Mouse (Mus musculus) kidney, adult 18-20 months (tissue): ENCODE measurements around the gene Cd3d.
A peak's percentile ranks its signal among the peaks of the same experiment; 100 is the strongest.
"Not testable (repeated sequence)": the region's sequence is repeated elsewhere in the genome, so short reads cannot be mapped to it uniquely, and the experiment has no call there.

ENCODE experiments used
- DNase-seq: peaks from one replicate; pipeline ENCODE4 v3.0.0; 2021

Gene Cd3d

DNA sequence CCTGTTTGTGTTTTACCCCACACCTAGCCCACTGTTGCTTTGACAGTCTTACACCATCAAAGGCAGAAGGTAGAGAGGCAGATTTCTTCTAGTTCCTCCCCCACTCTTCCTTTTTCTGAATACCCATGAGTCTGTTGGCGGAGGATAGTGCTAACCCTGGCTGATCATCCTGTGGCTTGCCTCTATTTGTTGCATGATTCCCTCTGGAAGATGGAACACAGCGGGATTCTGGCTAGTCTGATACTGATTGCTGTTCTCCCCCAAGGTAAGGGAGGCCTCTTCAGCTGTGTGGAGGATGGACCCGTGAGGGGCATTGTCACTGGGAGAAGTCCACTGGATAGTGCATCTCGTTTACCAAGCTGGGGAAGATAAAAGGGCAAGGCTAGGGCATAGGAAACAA is at the start of gene Cd3d:
Gene Cd3d, plus strand, starts transcription at position 111 of the 400 bp plus-strand sequence.
- DNase-seq = no peak

- DNase-seq = no peak
These were observed 39.8 kb upstream of the Cd3d start for GRCm38 (mm10) chr9:44941756-44942155.

GRCm38 (mm10) chr9:44942421-44942820 is 39.2 kb upstream of the Cd3d start:
- peak; percentile 14 for DNase-seq

DNA sequence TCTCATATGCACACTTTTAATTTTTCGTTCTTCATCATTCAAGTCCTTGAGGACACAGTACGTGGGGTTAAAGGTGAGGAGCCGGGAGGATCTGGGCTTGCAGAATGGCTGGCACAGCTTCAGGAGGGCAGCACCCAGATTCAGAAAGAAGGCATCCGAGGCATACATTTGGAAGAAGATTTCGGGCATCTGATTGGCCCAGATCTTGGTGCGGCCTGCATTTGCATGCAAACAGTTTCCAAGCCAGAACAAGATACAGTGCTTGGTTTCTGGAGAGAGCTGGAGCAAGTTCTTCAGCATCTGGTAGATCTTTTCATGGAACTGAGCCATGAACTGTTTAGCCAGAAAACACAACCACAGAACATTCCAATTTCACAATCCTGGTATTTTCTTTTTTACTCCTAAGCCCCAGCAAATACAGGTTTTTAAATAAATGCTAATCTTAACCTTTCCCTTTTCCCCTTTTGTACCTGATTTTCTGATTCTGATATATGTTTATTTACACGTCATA is 35.3 kb upstream of the Cd3d start:
- DNase-seq = no peak

DNA sequence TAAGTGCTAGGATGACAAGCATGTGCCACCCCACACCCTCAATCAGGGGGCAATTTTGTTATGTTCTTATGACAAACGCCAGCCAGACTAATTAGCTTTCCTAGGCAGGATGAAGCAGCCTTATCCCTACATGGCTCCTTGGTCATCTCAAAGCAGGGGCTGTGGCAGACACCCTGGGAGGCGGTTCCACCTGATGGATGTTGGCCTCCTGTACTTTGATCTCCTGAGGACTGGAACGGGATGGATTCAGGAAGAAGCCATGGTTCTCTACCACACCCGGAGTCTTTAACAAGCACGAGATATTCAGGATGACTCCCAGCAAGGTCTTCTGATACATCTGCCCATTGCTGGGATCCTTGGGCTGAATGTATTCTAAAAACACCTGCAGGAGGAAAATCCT is 33.8 kb upstream of the Cd3d start:
- DNase-seq = no peak

GRCm38 (mm10) chr9:44954432-44954831 is 27.2 kb upstream of the Cd3d start:
- no peak for DNase-seq

DNA sequence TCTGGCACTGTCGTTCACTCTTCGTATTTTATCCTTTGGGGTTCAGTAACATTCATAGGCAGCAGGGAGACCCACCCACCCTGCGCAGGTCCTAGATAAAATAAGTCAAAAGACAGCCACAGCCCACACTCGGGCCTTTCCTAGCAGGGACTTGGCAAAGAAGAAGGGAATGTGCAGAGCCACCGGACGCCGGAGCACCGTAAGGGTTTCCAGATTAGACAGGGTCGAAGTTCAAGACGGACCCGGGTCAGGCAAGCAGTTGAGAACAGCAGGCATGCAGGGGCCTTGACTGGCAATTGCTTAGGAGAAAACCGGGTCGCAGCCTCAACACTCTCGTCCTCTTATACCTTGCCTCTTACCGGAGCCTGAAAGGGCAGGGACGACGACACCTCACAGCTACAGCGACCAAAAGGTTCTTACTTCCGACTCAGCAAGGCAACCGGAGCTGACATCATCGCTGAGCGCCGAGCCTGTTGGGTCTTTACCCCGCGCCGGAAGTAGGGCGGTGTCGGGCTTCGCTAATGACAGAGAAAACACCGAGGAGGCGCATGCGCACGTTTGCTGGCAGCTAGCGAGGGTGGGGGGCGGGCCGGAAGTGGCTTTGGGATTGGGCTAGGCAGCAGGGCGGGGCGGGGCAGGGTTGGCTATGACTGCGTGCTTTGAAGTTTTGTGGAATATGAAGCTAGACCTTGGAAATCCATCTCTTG is 16.3 kb upstream of the Cd3d start, which contains the start of gene Ube4a:
Gene Ube4a, minus strand, starts transcription at position 475 of the 707 bp plus-strand sequence.
- peak; percentile 100 for DNase-seq

DNA sequence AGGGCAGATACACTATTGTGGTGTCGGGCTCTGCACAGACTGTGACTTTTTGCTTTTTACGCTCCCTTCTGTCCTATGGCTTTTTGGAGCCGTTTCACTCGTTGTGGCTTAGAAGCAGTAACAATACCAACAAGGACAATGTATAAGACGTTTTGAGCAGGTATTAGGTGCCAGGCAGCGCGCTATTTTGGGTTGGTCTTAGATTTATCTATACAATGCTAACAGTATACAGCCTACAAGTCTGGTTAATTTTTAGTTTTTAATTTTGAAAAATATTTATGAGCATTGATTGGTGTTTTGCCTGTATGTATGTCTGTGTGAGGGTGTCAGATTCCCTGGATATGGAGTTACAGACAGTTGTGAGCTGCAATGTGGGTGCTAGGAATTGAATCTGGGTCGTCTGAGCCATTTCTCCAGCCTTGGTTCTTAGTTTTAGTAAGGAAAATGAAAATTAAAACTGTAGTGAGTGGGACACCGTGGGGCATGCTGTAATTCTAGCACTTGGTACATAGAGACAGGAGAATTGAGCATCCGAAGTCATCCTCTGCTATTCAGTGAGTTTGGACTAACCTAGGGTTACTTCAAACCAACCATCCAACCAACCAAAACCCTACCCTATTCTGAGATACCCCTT is 15.6 kb upstream of the Cd3d start:
- DNase-seq = no peak

DNA sequence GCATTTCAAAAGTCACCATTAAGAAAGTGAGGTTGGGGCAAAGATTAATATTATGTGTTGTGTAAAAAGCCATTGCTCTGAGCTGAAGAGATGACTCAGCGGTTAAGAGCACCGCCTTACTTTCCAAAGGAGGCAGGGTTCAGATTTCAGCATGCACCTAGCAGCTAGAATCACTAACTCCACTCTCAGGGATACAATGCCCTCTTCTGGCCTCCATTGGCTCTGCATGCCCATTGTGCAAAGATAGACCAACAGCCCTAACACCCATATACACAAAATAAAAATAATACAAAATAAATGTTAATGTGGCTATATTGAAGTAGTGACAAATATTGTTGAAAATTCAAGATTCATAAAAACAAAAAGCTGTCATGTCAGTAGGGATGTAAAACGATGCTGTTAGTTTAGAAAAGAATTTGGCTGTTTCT is 14.8 kb upstream of the Cd3d start:
- DNase-seq = peak; percentile 87

DNA sequence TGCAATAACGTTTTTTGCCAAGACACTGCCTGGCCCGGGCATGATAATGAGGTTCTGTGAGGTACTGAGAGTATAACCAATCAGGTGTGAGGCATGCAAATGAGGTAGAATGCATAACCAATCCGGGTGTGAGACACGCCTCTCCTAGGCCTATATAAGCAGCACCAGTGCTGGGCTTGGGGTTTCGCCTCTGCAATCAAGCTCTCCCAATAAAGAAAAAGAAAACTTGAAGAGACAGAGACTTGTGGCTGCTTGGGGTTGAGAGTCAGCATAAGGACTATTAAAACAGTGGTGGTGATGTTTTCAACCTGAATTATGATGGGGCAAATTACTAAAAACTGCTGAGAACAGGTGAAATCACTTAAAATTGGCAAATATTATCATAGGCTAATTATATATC is 13.8 kb upstream of the Cd3d start:
- not testable (repeated sequence) for DNase-seq

DNA sequence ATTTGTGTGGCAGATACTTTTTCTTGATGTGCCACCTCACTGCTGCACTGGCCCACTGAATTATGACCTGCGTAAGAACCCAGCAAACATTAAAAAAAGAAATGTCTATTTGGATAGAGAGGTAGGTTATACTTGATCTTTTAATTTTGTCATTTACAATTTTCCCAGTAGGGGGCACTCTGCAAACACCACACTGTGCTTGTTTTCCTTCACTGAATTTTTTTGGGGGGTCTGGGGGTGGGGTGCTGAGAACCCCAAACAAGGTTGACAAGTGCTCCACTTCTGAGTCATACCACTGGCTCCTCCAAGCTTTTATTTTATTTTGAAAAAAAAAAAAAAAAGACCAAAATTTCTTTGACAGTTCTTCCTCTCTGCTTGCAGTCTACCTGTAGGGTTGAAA is 12.1 kb upstream of the Cd3d start:
- DNase-seq = no peak

DNA sequence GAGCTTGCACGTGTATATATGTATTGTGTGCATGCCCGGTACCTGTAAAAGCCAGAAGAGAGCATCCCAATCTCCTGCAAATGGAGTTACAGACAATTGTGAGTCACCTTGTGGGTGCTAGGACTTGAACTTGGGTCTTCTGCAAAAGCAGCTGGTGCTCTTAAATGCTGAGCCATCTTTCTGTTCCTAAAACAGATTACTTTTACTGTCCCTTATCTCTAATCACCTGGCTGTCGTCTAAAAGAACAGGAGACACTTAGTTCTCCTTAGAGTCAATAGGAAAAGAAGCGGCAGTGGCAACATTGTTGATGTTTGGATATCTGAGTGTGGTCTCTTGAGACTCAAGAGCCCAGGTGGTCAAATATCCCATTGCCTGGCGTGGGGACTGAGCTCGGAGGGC is 3.8 kb upstream of the Cd3d start:
- no peak for DNase-seq

- DNase-seq = no peak
These were observed 1.8 kb upstream of the Cd3d start for GRCm38 (mm10) chr9:44979806-44980205.

DNA sequence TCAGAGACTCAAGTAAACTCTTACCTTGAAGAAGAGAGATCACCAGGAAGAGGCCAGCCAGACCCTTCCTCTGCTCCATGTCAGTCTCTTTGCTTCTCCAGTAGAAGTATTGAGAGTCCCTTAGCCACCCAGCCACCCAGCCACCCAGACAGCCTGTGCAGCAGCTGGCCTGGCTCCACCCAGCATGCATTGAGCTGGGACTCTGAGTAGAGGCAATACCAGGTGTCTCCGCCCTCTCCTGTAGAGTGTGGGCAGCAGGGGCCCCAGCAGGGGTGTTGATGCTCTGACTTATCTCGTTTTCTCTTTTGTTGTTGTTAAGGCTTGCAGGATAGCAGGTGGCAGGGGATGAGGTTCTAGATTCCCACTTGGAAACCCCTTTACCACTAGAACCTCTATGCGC is 1.3 kb upstream of the Cd3d start, which contains the start of gene Cd3g:
Gene Cd3g, minus strand, starts transcription at position 190 of the 400 bp plus-strand sequence.
- no peak for DNase-seq

GRCm38 (mm10) chr9:44981104-44981503 is 482 bp upstream of the Cd3d start:
- DNase-seq = no peak

GRCm38 (mm10) chr9:44982081-44982480 is 495 bp downstream of the Cd3d start:
- DNase-seq = no peak

DNA sequence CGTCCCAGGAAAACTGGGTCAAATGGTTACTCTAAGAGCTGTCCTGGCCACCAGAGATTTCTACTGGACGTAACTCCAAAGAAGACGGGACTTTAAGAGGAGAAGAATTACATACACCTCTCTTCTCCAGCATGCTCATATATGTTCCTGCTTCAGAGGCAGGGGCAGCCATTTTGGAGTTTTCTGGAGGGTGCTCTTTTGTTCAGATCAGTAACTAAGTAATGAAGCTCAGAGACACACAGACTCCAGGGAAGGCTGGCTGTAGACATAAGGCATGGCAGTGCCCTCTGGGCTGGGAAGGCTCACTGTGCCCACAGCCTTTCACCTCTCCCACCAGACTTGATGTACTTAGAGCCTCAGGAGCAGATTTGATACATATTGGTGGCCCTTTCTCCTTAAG is 945 bp downstream of the Cd3d start:
- DNase-seq = no peak

DNA sequence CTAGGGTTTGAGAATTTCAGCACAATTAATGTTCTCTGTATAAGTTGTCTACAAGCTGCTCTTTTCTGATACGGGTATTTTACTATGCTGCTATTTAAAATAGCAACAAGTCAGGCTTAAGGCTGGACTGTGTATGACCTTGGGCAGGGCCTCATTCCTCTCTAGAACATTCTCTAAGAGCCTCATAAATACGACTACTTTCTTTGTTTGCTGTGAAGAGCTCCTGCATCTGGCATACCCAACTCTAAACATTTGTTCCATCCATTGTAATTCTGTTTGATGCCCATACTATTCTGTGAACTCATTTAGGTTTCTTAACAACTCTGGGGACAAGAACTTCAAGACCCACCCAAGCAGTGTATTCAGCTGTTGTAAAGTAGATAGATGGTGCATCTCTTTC is 1.4 kb downstream of the Cd3d start:
- no peak for DNase-seq

DNA sequence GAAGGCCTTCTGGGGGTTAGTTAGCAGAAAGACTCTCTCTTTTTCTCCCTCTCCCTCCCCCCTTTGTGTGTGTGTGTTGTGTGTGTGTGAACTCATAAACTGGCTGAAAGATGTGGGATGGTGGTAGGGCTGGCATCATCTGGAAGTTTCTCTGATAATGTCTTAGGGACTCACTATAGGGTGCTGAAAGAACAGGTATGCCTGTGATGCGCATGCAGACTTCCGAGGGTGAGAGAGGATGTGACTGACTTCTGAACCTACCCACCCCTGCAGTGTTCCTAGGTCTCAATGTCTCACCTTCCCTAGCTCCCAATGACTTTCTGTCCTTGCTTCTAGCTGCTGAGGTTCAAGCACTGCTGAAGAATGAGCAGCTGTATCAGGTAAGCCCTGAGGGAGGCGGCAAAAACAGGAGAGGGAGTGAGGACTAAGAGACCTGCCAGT is 4.2 kb downstream of the Cd3d start:
- no peak for DNase-seq

- DNase-seq = no peak
These were observed 4.7 kb downstream of the Cd3d start for GRCm38 (mm10) chr9:44986242-44986781.

DNA sequence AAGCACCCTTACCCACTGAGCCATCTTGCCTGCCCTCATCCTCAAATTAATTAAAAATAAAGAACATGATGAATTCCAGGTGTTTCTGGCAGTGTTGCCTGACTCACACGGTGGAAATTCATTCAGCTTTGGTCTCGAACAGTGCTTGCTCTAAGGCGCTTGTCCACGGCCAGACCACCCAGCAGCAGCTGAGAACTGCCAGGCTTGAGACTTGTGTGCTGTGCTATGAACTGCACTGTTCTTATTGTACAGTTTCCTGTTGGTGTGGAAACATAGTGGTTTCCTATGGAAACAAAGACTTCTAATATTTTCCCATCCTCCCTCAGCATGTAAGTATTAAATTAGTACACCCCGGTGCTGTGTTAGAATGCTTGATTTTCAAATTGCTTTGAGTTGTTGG is 5.4 kb downstream of the Cd3d start:
- no peak for DNase-seq

DNA sequence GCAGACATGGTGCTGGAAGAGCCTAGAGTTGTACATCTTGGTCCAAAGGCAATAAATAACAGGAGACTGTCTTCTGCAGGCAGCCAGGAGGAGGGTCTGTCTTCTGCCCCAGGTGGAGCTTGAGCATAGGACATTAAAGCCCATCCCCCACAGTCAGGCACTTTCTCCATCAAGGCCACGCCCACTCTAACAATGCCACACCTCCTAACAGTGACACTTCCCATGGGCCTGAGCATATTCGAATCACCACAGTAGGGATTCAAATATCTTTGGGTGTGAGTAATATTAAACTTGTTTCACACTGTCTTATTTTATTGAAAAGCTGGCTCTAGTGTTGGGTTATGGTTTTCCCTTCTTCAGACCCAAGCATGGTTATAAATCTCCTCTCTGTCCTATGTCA is 10.2 kb downstream of the Cd3d start:
- no peak for DNase-seq

DNA sequence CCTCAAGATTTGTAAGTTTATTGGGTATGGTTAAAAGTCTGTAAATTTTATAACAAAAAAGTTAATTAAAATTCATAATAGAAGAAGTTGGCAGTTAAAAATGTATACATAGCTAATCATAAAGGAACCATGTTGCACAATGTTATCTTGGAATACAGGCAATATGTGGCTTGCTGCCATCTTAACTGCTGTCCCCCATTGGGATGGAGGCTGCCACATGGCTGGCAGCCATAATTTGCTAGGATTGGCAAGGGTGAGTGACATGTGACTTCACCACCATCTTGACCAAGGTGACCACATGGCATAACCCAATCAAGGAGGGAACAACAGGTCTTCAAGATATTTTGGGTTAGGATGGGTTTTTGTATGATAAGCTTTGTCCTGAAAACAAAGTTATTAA is 10.7 kb downstream of the Cd3d start:
- no peak for DNase-seq

GRCm38 (mm10) chr9:44993268-44993667 is 11.7 kb downstream of the Cd3d start:
- no peak for DNase-seq
